Mouse (Mus musculus): ENCODE measurements around the gene Tmub2. TPM values are rescaled to one million over a fixed set of nuclear protein-coding genes. Genes with fewer than 3 reads are reported as not detected.

Gene Tmub2
- polyA plus RNA-seq, 1 experiment from 2014 or later: 44.3 TPM

DNA sequence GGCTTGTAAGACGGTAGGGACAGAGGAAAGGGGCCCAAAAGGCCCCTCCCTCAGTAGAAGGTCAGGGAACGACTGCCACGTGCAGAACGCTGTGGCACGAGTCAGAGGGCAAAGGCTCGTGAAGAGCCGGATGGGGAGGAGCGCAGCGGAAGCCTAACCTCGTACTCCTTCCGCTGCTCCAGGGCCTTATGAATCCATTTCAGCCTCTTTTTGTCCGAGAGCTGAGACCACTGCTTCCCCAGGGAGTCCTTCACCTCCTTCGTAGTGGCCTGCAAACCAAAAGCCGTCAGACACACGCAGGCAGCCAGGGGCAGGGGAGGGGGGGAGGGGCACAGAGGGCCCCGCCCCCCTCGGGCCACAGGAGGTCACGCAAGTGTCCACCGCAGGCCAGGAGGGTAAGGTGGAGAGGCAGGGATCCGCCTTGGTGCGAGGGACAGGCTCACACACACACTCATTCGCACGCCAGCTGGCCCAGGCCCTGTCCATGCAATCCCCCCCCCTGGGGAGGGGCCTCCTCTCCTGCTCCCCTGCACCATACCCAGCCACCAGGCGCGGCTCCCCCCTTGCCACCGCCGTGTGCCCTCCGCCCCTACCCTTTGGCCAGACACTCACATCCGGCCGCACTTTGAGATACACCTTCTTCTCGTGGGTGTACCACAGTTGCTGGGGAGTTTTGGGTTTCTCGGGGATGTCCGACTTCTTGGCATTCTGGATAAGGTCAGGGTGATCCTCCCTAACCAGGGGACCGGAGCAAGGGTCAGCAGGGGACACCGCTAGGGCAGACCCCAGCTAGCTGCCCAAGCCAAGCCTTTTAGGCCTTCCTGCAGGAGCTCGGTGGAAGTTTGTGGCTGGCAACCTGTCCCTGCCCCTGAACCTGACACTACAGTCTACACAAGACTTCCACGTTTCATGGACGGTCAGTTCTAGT, 26.3 kb downstream of the Tmub2 start:
- H3K36me3 ChIP-seq: peaks cover 50% of the 10 kb centered on the region
- WGBS: 45% methylated on average over 35 of the region's 38 CpGs

DNA sequence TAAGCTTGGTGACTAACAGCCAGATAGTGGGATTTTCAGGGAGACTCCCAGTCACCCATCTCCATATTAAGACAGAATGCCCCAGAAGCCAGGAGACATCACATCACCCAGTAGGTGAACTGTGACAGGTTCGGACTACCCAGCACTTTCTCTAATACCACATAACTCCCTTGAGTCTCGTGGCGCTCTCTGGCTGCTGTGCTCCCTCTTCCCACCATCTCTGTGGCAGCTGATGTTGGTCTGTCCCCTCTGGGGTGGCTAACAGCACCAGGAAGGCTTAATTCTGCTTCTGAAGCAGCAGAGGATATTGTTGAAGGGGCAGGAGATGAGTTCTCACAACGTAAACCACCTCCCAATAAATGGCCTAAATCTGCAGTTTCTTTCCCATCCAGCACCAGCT, 27.2 kb downstream of the Tmub2 start:
- H3K36me3 ChIP-seq: peaks cover 45% of the 10 kb centered on the region
- no peak for ATAC-seq
- no peak overlapping the region for H3K4me3 ChIP-seq (replicated peaks)
- H3K27me3 ChIP-seq (replicated peaks): no peaks in the 10 kb centered on the region
- no peak overlapping the region for H3K27ac ChIP-seq
- H3K4me2 ChIP-seq (replicated peaks): no peak overlapping the region
- no peaks in the 10 kb centered on the region for H3K9me3 ChIP-seq
- H3K9ac ChIP-seq: no peak overlapping the region
- peaks cover 39% of the 10 kb centered on the region for H3K4me1 ChIP-seq (replicated peaks)
- 85% methylated on average over 4 of the region's 4 CpGs for WGBS

More for the DNA sequence above, 26.3 kb downstream of the Tmub2 start:
- ATAC-seq: no peak
- no peaks in the 10 kb centered on the region for H3K9me3 ChIP-seq
- peaks cover 34% of the 10 kb centered on the region for H3K4me1 ChIP-seq (replicated peaks)
- H3K27me3 ChIP-seq (replicated peaks): no peaks in the 10 kb centered on the region
- H3K4me2 ChIP-seq (replicated peaks): peak overlapping the region; percentile 71
- peak overlapping the region; percentile 15; the same call in 1 of the 2 replicates for H3K27ac ChIP-seq
- peak overlapping the region; percentile 31 for H3K9ac ChIP-seq
- no peak overlapping the region for H3K4me3 ChIP-seq (replicated peaks)

DNA sequence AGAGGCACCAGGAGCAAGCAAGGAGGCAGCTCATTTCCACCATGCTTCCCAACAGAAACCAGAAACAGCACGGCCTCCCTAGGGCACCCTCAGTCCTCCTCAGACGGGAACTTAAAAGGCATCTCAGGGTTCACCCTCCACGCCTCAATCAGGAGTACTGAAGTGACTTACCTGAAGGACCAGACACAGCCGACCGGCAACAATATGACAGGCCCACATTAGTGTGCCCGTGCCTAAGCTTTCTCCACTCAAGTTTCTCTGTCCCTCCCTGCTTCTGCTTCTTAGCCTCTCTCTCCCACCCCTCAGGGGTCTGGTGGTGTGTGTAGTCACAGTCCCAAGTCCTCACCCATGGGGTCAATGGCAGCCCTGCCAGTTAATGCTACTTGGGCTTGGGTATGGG, 27.9 kb downstream of the Tmub2 start:
- Histone ChIP-seq H3K4me2 (replicated peaks) (no peak overlapping the region), H3K9me3 (no peaks in the 10 kb centered on the region), H3K9ac (no peak overlapping the region), H3K36me3 (peaks cover 39% of the 10 kb centered on the region), H3K4me3 (replicated peaks) (no peak overlapping the region), H3K27me3 (replicated peaks) (no peaks in the 10 kb centered on the region), H3K27ac (no peak overlapping the region), H3K4me1 (replicated peaks) (peaks cover 39% of the 10 kb centered on the region)
- 78% methylated on average over 6 of the region's 6 CpGs for WGBS
- ATAC-seq: no peak

DNA sequence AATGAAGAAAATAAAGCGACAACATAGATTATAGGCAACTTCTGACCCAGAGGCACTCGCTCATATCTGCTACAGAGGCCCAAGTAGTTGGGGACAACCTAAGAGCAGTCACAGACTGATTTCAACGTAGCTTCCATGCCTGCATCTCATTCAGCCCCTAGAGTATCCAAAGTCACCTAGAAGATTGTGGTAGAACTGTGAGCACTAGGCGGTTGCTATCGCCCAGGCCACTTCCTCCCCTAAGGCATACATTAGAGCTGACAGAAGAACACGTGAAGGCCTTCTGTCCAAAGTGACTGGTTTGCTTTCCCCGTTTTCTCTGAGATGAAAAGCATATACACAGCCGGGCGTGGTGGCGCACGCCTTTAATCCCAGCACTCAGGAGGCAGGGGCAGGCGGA, 29.6 kb downstream of the Tmub2 start:
- Histone ChIP-seq H3K4me2 (replicated peaks) (no peak overlapping the region), H3K4me3 (replicated peaks) (no peak overlapping the region), H3K9ac (no peak overlapping the region), H3K9me3 (no peaks in the 10 kb centered on the region), H3K27me3 (replicated peaks) (no peaks in the 10 kb centered on the region), H3K27ac (no peak overlapping the region), H3K36me3 (peaks cover 33% of the 10 kb centered on the region), H3K4me1 (replicated peaks) (peaks cover 33% of the 10 kb centered on the region)
- WGBS: 79% methylated on average over 12 of the region's 12 CpGs
- ATAC-seq: no peak

- Histone ChIP-seq H3K4me2 (replicated peaks) (peak overlapping the region; percentile 96), H3K4me3 (replicated peaks) (peak overlapping the region; percentile 69), H3K9ac (peak overlapping the region; percentile 100), H3K9me3 (no peaks in the 10 kb centered on the region), H3K36me3 (peaks cover 32% of the 10 kb centered on the region), H3K27me3 (replicated peaks) (no peaks in the 10 kb centered on the region), H3K4me1 (replicated peaks) (peaks cover 26% of the 10 kb centered on the region), H3K27ac (peak overlapping the region; percentile 98)
- ATAC-seq: 0 out of 2 replicates have a peak, but pooled peaks have one; percentile 1
- 11% methylated on average over 14 of the region's 14 CpGs for WGBS
Measured at GRCm38 (mm10) chr11:102315690-102316571, 31.2 kb downstream of the Tmub2 start.

DNA sequence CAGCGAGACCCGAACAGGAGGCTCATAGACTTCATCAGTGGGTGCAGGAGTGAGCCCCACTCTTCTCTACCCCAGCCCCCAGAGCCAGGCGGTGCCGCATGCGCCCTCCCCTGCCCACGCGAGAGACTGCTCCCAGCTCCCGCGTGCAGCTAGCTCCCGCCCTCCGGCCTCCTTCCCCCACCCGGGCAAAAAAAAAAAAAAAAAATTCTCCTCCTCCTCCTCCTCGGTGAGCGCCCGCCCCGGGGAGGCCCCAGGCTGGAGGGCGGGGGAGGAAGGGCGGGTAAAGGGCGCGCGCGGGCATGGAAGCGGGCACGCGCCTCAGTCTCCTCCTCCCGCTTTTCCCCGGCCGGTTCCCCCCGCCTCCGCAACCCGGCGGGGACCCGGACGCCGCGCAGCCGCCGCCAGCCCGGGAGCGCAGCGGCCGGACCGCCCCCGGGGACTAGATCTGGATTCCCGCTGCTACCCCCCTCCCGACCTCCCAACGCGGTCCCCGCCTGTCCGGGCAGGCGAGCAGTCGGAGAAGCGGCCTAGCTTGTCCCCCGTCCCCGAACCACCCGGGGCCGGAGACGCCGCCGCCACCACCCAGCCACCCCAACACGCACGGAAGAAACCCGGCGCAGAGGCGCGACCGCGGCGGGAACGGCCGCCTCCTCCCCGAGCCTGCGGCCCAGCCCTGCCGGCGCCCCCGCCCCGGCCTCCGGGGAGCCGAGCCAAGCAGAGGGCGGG, 32.0 kb downstream of the Tmub2 start:
- peak; percentile 62 for ATAC-seq
- Histone ChIP-seq H3K4me1 (replicated peaks) (peaks cover 21% of the 10 kb centered on the region), H3K27ac (peak overlapping the region; percentile 98), H3K4me3 (replicated peaks) (peak overlapping the region; percentile 69), H3K9ac (peak overlapping the region; percentile 100), H3K9me3 (no peaks in the 10 kb centered on the region), H3K27me3 (replicated peaks) (no peaks in the 10 kb centered on the region), H3K4me2 (replicated peaks) (peak overlapping the region; percentile 96), H3K36me3 (peaks cover 25% of the 10 kb centered on the region)
- WGBS: under 1% methylated on average over 73 of the region's 80 CpGs

- under 1% methylated on average over 86 of the region's 87 CpGs for WGBS
- H3K36me3 ChIP-seq: peaks cover 21% of the 10 kb centered on the region
- H3K27me3 ChIP-seq (replicated peaks): no peaks in the 10 kb centered on the region
- peak overlapping the region; percentile 100 for H3K9ac ChIP-seq
- H3K27ac ChIP-seq: peak overlapping the region; percentile 98
- no peaks in the 10 kb centered on the region for H3K9me3 ChIP-seq
- peak overlapping the region; percentile 96 for H3K4me2 ChIP-seq (replicated peaks)
- H3K4me1 ChIP-seq (replicated peaks): peaks cover 21% of the 10 kb centered on the region
- H3K4me3 ChIP-seq (replicated peaks): peak overlapping the region; percentile 69
- ATAC-seq: peak; percentile 18
Measured at GRCm38 (mm10) chr11:102317298-102317900, 32.7 kb downstream of the Tmub2 start.

DNA sequence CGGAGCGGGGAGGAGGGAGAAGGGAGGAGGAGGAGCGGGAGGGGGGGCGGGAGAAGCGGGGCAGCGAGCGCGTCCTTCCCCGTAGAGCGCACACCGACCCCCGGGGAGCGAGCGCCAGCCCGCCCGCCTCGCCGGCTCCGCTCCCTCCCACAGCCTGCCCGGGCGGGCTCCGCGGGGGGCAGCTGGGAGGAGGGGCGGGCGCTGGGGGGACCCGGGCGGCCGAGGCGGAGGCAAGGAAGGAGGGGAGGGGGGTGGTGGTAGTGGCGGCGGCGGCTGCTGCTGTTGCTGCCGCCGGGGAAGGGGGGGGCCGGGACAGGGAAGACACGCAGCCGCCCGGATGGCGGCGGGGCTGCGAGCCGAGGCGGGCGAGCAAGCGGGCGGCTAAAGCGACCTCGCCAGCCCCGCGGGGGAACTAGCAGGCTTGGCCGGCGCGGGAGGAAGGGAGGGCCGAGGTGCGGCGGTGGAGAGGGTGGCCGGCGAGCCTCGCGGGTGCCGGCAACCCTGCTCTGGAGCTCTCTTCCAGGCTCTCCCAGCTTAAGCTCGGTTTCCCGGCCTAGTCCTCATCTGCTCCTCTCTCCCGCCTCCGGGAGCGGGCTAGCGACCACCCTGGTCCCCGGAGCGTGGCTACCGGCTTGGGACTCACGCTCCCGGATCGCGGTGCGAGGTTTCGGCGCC, 33.3 kb downstream of the Tmub2 start:
- Histone ChIP-seq H3K9ac (peak overlapping the region; percentile 100), H3K27ac (peak overlapping the region; percentile 98), H3K27me3 (replicated peaks) (no peaks in the 10 kb centered on the region), H3K4me3 (replicated peaks) (peak overlapping the region; percentile 69), H3K4me2 (replicated peaks) (peak overlapping the region; percentile 96), H3K4me1 (replicated peaks) (peaks cover 21% of the 10 kb centered on the region), H3K36me3 (peaks cover 15% of the 10 kb centered on the region), H3K9me3 (no peaks in the 10 kb centered on the region)
- peak; percentile 68 for ATAC-seq
- under 1% methylated on average over 48 of the region's 77 CpGs for WGBS

DNA sequence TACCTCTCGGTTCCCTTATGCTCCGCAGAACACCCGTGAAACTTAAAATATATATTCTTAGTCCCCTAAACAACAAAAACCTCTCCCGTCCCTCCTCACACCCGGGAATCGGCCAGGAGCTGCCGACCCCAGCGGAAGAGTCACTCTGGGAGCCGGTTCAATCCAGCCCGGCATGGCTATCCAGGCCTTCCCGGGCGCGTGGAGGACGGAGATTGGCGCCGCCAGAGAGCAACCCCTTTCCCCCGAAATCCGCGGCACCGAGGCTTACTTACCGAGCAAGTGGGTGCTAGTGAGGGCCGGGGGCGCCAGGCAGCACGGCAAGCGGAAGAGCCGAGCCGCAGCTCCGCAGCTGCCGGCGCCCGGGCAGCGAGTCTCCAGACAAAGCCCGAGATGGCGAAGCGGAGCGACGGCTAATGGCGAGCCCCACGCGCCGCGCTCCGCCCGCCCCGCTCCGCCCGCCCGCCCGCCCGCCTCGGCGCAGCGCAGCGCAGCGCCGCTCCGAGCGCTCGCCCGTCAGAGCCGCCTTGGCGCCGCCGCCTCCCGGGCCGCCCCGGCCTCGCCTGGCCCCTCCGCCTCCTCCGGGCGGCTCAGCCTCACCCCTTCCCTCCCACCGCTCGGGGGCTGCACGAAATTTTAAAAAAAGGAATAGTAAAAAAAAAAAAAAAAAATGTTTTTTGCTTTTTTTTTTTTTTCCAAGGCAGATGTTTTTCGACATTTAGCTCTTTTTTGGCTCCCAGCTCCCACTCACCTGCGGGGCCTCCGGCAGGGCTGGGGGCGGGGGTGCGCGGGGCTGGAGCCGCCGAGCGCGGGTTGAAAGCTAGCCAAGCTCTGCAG, 34.1 kb downstream of the Tmub2 start:
- Histone ChIP-seq H3K36me3 (peaks cover 7% of the 10 kb centered on the region), H3K4me3 (replicated peaks) (peak overlapping the region; percentile 69), H3K4me1 (replicated peaks) (peaks cover 21% of the 10 kb centered on the region), H3K27me3 (replicated peaks) (no peaks in the 10 kb centered on the region), H3K9ac (peak overlapping the region; percentile 100), H3K9me3 (no peaks in the 10 kb centered on the region), H3K27ac (peak overlapping the region; percentile 98), H3K4me2 (replicated peaks) (peak overlapping the region; percentile 96)
- ATAC-seq: 0 out of 2 replicates have a peak, but pooled peaks have one; percentile 8
- WGBS: under 1% methylated on average over 81 of the region's 84 CpGs

DNA sequence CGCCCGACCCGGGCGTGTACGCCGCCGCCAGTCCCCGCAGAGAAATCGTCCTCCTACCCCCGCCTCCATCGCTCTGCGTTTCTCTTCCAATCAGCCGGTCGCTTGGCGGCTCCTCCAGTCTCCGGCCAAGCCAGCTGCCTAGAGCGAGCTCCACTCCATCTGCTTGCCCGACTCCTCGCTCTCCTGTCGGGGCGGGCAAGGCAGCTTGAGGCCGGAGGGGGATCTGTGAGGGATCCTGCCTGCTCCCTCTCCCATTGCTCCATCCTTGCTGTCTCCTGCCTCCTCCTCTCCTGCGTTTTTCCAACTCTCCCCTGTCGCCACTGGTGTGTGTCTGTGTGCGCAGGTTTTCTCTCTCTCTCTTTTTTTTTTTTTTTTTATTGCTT, 34.7 kb downstream of the Tmub2 start, which contains the start of gene Ubtf:
TSS of gene Ubtf (minus strand) at position 333 of the 383 bp plus-strand sequence.
- H3K4me1 ChIP-seq (replicated peaks): peaks cover 21% of the 10 kb centered on the region
- peak within 1 kb of the TSS; percentile 98 for H3K27ac ChIP-seq
- under 1% methylated on average over 25 of the region's 25 CpGs for WGBS
- H3K9me3 ChIP-seq: no peaks in the 10 kb centered on the region
- peak within 1 kb of the TSS; percentile 96 for H3K4me2 ChIP-seq (replicated peaks)
- peak within 1 kb of the TSS; percentile 100 for H3K9ac ChIP-seq
- H3K27me3 ChIP-seq (replicated peaks): no peaks in the 10 kb centered on the region
- H3K36me3 ChIP-seq: peaks cover 6% of the 10 kb centered on the region
- ATAC-seq: no peak
- H3K4me3 ChIP-seq (replicated peaks): peak within 1 kb of the TSS; percentile 69

Data from intestine, embryonic 15.5 days (tissue).